Mouse (Mus musculus): ENCODE results near the gene Stk39.

DNA sequence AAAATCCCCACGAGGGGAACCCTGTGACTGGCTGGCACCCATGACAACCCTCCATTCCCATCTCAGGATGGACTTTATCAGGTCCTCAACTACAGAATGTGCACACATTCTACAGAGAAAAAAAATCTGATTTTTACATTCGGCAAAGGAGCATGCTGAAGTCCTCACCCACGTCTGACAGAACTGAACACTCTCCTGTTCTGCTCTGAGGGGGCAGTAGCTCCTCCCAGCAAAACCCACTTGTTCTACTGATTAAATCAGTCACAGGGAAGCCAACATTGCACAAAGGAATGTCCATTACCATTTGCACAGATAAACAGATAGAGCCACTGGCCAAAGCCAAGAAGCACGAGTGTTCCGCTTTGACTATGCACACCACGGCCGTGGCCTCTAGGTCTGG lies 52.3 kb downstream of the Stk39 start:
- TF ChIP-seq CTCF (IDR thresholded peaks at IDR 0.05; ENCODE audit: borderline replicate concordance, insufficient read depth, low read length) (no peak), POLR2A (IDR thresholded peaks at IDR 0.05; ENCODE audit: low read depth, low read length) (no peak)
